Mouse (Mus musculus) bone marrow macrophage, adult 2 months (primary cell): ENCODE measurements around the gene Snx19. TPM values are rescaled to one million over a fixed set of nuclear protein-coding genes. Genes with fewer than 3 reads are reported as not detected.
A peak's percentile ranks its signal among the peaks of the same experiment; 100 is the strongest.

Source experiments
- H3K27ac ChIP-seq: 2 replicates; pipeline ENCODE4 v1.5.1; 2012; ENCODE audit warnings: low read depth, low read length; ENCODE audit not compliant: insufficient read depth
- H3K4me1 ChIP-seq: 2 replicates; pipeline ENCODE4 v1.6.1; 2012; ENCODE audit warnings: low read length; ENCODE audit not compliant: control insufficient read depth, insufficient read depth
- H3K4me3 ChIP-seq: 2 replicates; pipeline ENCODE4 v1.5.1; 2012; ENCODE audit warnings: mild to moderate bottlenecking, low read length, moderate library complexity; ENCODE audit not compliant: insufficient read depth
- CTCF ChIP-seq: IDR thresholded peaks from 2 replicates; pipeline ENCODE4 v1.5.1; 2012; ENCODE audit warnings: low read depth, mild to moderate bottlenecking, low read length, moderate library complexity
- POLR2A ChIP-seq: IDR thresholded peaks from 2 replicates; pipeline ENCODE4 v1.6.1; 2012; ENCODE audit warnings: mild to moderate bottlenecking, low read depth, low read length, borderline replicate concordance
- polyA plus RNA-seq: library from polyadenylated mRNA; stranded (reverse); fragments of >200 nt; gene quantifications from 2 replicates; pipeline ENCODE4 v1.2.4, GENCODE M21; 2012; ENCODE audit not compliant: missing spikeins, insufficient read depth, insufficient read length

Gene Snx19
- polyA plus RNA-seq: 10.9 and 12.1 TPM in 2 replicates

GRCm38 (mm10) chr9:30426882-30427632 is at the start of gene Snx19:
Gene Snx19, plus strand, starts transcription at chr9:30427108.
- peak within 1 kb of the TSS; percentile 87 for H3K4me3 ChIP-seq
- TF ChIP-seq CTCF (peak; percentile 73), POLR2A (no peak)
- H3K27ac ChIP-seq: no peak within 1 kb of the TSS
- peaks cover 20% of the 10 kb centered on the region for H3K4me1 ChIP-seq

- no peak for TF ChIP-seq POLR2A
- TF ChIP-seq CTCF: no peak
- H3K4me3 ChIP-seq: no peak overlapping the region
- no peaks in the 10 kb centered on the region for H3K4me1 ChIP-seq
- H3K27ac ChIP-seq: no peak overlapping the region
Observed at GRCm38 (mm10) chr9:30400771-30401170, 26.1 kb upstream of the Snx19 start.

GRCm38 (mm10) chr9:30422940-30423339 is 4.0 kb upstream of the Snx19 start:
- TF ChIP-seq CTCF: peak; percentile 52; the same call in 1 of the 2 replicates
- TF ChIP-seq POLR2A: no peak
- Histone ChIP-seq H3K4me3 (no peak overlapping the region), H3K4me1 (peaks cover 5% of the 10 kb centered on the region; the same call in 1 of the 2 replicates), H3K27ac (no peak overlapping the region)

- peaks cover 16% of the 10 kb centered on the region for H3K4me1 ChIP-seq
- no peak overlapping the region for H3K4me3 ChIP-seq
- H3K27ac ChIP-seq: no peak overlapping the region
- no peak for TF ChIP-seq CTCF
- no peak for TF ChIP-seq POLR2A
Observed at GRCm38 (mm10) chr9:30425178-30425577, 1.7 kb upstream of the Snx19 start.

DNA sequence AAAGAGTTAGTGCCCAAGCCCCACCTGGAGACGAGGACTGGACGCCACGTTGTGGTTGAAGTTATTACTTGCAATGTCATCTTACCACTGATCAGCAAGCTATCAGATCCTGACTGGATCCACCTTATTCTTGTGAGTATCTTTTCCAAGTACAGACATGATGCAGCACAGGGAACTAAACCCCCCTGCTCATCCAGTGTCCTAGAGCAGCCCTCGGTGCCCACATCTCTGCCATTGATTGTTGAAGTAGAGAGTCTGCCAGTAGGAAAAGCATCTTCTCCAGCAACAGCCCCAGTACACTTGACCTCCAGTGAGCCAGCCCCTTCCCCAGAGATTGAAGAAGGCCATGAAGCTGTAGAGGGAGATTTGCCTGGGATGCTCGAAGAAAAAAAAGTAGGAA is 1.3 kb downstream of the Snx19 start:
- Histone ChIP-seq H3K4me3 (no peak overlapping the region; the same call in 1 of the 2 replicates), H3K4me1 (peaks cover 20% of the 10 kb centered on the region), H3K27ac (no peak overlapping the region)
- TF ChIP-seq POLR2A (no peak), CTCF (no peak)

DNA sequence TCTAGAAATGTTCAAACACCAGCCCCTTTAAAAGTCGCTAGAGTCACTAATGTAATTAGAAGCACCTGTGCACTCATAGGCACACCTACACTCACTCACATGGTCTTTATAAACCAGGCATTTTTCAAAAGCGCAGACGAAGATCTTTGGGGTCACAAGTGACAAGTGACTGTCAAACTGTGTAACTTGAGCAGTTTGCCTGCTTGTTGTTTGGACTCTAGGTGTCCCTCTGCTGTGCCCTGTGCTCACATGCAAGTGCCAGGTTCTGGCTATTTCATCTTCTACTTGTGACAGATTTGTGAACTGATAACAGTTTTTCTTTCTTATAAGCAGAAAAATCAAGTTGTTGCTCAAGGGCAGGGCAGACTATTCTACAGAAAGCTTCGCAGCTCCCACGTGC is 3.5 kb downstream of the Snx19 start:
- Histone ChIP-seq H3K4me3 (no peak overlapping the region), H3K4me1 (peaks cover 20% of the 10 kb centered on the region), H3K27ac (no peak overlapping the region)
- TF ChIP-seq POLR2A (no peak), CTCF (no peak)

DNA sequence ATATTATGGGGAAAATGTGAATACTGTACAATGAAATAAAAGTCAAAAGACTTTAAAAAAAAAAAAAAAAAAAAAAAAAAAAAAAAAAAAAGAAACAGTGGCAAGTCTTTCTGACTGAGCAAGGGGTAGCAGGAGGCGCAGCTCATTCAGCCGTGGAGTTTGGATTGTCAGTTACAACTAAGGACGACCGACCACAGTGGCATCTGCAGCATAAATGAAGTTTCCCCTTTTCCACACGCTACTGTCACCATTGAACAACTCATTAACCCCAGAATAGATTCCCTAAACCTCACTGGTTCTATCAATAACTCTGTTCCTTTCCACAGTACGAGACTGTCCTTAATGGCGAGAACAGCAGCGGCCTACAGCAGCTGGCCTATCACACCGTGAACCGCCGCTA is 5.0 kb downstream of the Snx19 start:
- Histone ChIP-seq H3K4me1 (peaks cover 20% of the 10 kb centered on the region), H3K27ac (no peak overlapping the region), H3K4me3 (no peak overlapping the region)
- no peak for TF ChIP-seq POLR2A
- no peak for TF ChIP-seq CTCF

DNA sequence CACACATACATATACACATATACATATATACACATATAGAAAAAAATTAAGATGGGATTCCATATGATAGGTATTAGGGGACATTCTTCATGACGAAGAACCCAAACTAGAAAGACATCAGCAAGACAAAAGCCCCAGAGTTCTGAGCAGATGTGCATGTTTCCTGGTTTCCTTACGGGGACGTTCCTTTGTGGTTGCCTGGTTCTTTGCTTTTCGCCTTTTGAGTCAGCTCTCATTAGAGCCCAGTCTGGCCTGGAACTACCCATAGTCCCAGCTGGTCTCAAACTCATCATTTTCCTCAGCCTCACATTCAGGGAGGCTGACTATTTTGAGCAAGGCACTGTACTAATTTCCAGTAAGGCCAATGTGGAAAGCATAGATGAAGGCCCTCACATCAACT is 7.0 kb downstream of the Snx19 start:
- peaks cover 9% of the 10 kb centered on the region for H3K4me1 ChIP-seq
- H3K27ac ChIP-seq: no peak overlapping the region
- no peak overlapping the region for H3K4me3 ChIP-seq
- no peak for TF ChIP-seq CTCF
- no peak for TF ChIP-seq POLR2A

DNA sequence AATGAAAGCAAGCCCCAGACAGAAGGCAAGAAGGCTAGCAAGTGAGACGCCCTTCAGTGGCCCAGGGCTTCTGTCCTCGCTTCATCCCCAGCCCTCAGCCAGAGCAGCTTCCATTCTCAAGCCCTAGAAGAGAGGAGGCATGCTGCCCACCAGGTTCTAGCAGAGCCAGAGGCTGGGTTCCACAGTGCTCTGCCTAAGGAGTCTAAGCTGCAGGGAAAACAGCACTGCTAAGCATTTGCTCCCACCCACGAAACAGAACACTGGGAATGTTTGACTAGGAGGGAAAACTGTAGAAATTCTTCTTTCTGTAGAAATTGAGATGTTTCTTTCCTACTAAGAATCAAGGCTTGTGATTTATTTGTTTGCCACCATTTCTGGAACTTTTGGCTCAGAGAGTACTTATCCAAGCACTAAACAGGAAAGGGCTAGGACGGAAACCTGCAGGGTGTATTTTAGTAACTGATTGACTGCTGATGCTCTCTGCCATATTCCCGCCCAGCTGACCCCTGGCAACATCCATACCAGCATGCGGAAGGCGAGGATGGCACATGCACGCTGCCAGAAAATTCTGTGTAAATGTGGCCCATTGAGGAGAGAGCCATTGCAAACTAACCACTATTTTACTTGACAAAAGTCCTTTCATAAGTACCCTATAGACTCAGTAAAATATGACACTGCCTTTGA is 9.1 kb downstream of the Snx19 start:
- TF ChIP-seq POLR2A (no peak), CTCF (no peak)
- H3K4me3 ChIP-seq: no peak overlapping the region
- H3K27ac ChIP-seq: no peak overlapping the region
- no peaks in the 10 kb centered on the region for H3K4me1 ChIP-seq

DNA sequence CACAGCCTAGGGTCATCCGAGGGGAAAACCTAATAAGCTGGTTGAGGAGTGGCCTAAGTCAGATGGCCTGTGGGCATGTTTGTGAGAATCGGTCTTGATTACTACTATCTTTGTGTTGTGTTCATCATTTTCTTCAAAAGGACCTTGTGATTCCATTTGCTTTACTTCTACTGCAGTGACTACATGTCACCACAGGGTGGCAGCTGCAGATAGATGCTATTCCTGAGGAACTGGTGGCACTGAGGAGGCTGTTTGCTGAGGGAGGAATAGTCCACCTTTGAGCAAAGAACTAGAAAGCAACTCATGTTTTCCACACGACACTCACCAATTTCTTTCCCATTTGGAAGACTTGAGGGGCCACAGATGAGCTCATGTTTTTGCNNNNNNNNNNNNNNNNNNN is 11.6 kb downstream of the Snx19 start:
- Histone ChIP-seq H3K27ac (no peak overlapping the region), H3K4me1 (no peaks in the 10 kb centered on the region), H3K4me3 (no peak overlapping the region)
- TF ChIP-seq CTCF (no peak), POLR2A (no peak)
